Mouse (Mus musculus) granulocyte monocyte progenitor cell, adult 5-6 weeks (primary cell): ENCODE data around the gene Trim16. TPM values are rescaled to one million over a fixed set of nuclear protein-coding genes. Genes with fewer than 3 reads are reported as not detected.

Experiments
- ATAC-seq: replicated peaks from 2 replicates; pipeline ENCODE4 v1.8.0; 2016; ENCODE audit warnings: mild to moderate bottlenecking, moderate TSS enrichment, inconsistent platforms; ENCODE audit not compliant: poor library complexity, severe bottlenecking
- total RNA-seq, 2 experiments: library from RNA; stranded (forward) in 1 of 2; stranded (reverse) in 1 of 2; fragments of 200-712, 200-1000 nt in 1 of 2; fragments of >200 nt in 1 of 2; fragmentation: Nextera tagmentation in 1 of 2; gene quantifications; 2 replicates each; pipeline ENCODE4 v1.2.3; 2014 to 2017

Trim16 gene
- total RNA-seq, 2 experiments from 2014 or later = 22.9 to 29.7 TPM

DNA sequence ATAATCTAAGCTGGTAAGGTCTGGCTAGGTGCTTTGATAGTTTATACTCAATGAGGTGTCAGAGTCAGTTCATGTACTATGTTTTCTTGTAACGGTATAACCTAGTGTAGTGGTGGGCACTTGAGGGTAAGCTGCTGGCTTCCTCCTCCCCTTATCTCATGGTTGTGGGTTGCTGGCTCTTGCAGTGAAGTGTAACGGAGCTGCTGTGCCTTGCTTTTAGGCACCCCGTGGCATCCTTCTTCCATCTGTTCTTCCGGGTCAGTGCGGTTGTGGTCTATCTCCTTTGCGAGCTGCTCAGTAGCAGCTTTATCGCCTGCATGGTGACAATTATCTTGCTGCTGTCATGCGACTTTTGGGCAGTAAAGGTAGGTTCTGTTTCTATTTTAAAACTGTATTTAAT, 63.4 kb downstream of the Trim16 start:
- ATAC-seq = no peak

DNA sequence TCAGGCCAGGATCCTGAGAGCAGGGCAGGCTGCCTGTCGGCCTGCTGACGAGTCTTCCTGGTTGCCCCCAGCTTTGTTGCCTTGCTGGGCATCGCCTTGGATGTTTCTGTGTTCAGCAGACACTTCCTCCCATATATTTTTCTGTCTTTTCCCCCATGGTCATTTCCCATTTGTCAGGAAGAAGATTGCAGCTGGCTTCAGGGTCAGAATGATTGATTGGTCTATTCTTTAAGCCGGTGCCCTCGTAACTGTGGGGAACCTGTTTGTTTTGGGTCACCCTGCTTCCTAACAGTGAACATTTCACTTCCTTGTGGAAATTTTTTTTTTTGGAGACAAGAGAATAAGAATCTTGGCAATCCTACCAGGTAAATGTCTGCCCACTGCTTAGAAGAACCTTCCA, 65.3 kb downstream of the Trim16 start:
- ATAC-seq = no peak

DNA sequence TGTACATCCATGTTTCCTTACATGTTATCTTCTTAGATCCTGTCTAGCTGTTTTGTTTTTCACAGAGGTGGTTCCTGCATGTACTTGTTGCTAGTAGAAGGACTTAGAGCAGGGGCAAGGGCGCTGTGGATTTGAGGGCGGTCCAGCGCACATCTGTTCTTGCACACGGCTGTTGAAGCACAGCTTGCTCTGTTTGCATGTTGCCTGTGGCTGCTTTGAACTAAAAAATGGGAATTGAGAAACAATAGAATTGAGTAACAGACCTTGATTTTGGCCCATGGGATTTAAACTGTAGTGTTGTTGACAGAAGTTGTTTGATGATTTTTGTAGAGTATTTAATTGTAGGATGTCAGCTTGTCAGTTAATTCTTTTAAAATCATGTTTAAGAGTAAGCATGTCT, 70.8 kb downstream of the Trim16 start:
- ATAC-seq = no peak

DNA sequence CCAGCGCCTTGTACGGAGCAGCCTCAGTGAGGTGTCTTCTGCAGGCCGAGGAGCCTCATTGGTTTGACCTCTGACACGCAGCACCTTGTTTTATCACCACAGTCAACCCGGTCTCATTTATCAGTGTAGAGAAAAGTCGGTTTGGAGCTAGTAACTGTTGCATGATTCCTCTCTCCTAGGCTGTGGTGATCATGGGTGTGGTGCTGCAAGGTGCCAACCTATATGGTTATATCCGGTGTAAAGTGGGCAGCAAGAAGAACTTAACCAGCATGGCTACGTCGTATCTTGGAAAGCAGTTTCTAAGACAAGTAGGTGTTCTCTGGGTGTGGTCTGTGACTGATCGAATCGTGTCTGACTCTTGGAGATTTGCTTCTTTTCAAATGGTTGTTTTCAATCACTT, 71.7 kb downstream of the Trim16 start:
- ATAC-seq = no peak

Other genes with a start within 250 kb of the Trim16 start
- gene Trpv2, start 245.7 kb upstream of the Trim16 start, total RNA-seq (2014; fragmentation: Nextera tagmentation) = 13.8 and 17.5 TPM in 2 replicates
- gene Trpv2, start 245.7 kb upstream of the Trim16 start, total RNA-seq (2017) = 9.2 and 10.7 TPM in 2 replicates
- gene Lrrc75a, start 171.7 kb upstream of the Trim16 start, total RNA-seq (2014; fragmentation: Nextera tagmentation) = 5.7 TPM in 2 replicates
- 3.6 and 5.4 TPM in 2 replicates for gene Lrrc75a, start 171.7 kb upstream of the Trim16 start, total RNA-seq (2017)
- 16.7 and 34.1 TPM in 2 replicates for gene Mmgt2, start 171.6 kb upstream of the Trim16 start, total RNA-seq (2014; fragmentation: Nextera tagmentation)
- gene Mmgt2, start 171.6 kb upstream of the Trim16 start, total RNA-seq (2017) = 15.9 and 23.7 TPM in 2 replicates
- 1.1 and 2.5 TPM in 2 replicates for gene Zfp287, start 88.3 kb upstream of the Trim16 start, total RNA-seq (2014; fragmentation: Nextera tagmentation)
- gene Zfp287, start 88.3 kb upstream of the Trim16 start, total RNA-seq (2017) = 0.56 and 1.9 TPM in 2 replicates
- not detected in 2 replicates for gene Gm10428, start 67.1 kb upstream of the Trim16 start, total RNA-seq (2014; fragmentation: Nextera tagmentation)
- not detected in 2 replicates for gene Gm10428, start 67.1 kb upstream of the Trim16 start, total RNA-seq (2017)
- gene Zfp286, start 30.8 kb upstream of the Trim16 start, total RNA-seq (2014; fragmentation: Nextera tagmentation) = 3.2 and 7.5 TPM in 2 replicates
- gene Zfp286, start 30.8 kb upstream of the Trim16 start, total RNA-seq (2017) = 2.4 and 2.8 TPM in 2 replicates
- gene Fbxw10, start 26.8 kb downstream of the Trim16 start, total RNA-seq (2014; fragmentation: Nextera tagmentation) = 2.5 and 4.9 TPM in 2 replicates
- gene Fbxw10, start 26.8 kb downstream of the Trim16 start, total RNA-seq (2017) = 4.7 and 6.7 TPM in 2 replicates
- 23.8 and 24.3 TPM in 2 replicates for gene Tvp23b, start 59.2 kb downstream of the Trim16 start, total RNA-seq (2014; fragmentation: Nextera tagmentation)
- 37.7 and 48.3 TPM in 2 replicates for gene Tvp23b, start 59.2 kb downstream of the Trim16 start, total RNA-seq (2017)
- not detected in 2 replicates for gene Cdrt4, start 131.0 kb downstream of the Trim16 start, total RNA-seq (2014; fragmentation: Nextera tagmentation)
- gene Cdrt4, start 131.0 kb downstream of the Trim16 start, total RNA-seq (2017) = not detected in 2 replicates
- not detected in 2 replicates for gene Tekt3, start 241.4 kb downstream of the Trim16 start, total RNA-seq (2014; fragmentation: Nextera tagmentation)
- gene Tekt3, start 241.4 kb downstream of the Trim16 start, total RNA-seq (2017) = not detected in 2 replicates